Mouse (Mus musculus) heart, embryonic 15.5 days (tissue): ENCODE data around the gene Ryr2. TPM values are rescaled to one million over a fixed set of nuclear protein-coding genes. Genes with fewer than 3 reads are reported as not detected.
A peak's percentile ranks its signal among the peaks of the same experiment; 100 is the strongest.

Experiments
- ATAC-seq: fragments of 200-750 bp; cut with Nextera tagmentation; replicated peaks from 2 replicates; pipeline ENCODE4 v1.8.0; 2017; ENCODE audit warnings: low read depth, moderate TSS enrichment; ENCODE audit not compliant: insufficient number of reproducible peaks, insufficient read depth, low FRiP score
- H3K27ac ChIP-seq: fragments of 300-500 bp; sonication (generic); 2 replicates; pipeline ENCODE4 v1.5.1; 2015; ENCODE audit warnings: mild to moderate bottlenecking, inconsistent platforms
- H3K27me3 ChIP-seq: fragments of 300-500 bp; sonication (generic); 2 replicates; pipeline ENCODE4 v1.6.1; 2015; ENCODE audit warnings: inconsistent platforms
- H3K36me3 ChIP-seq: fragments of 300-500 bp; sonication (generic); 2 replicates; pipeline ENCODE4 v1.6.1; 2015; ENCODE audit warnings: mild to moderate bottlenecking, inconsistent platforms
- H3K4me1 ChIP-seq: fragments of 300-500 bp; sonication (generic); replicated peaks from 2 replicates; pipeline ENCODE4 v1.6.1; 2015; ENCODE audit warnings: inconsistent platforms
- H3K4me2 ChIP-seq: fragments of 300-500 bp; sonication (generic); 2 replicates; pipeline ENCODE4 v1.6.1; 2015; ENCODE audit warnings: inconsistent platforms, mild to moderate bottlenecking, moderate library complexity
- H3K4me3 ChIP-seq: fragments of 300-500 bp; sonication (generic); 2 replicates; pipeline ENCODE4 v1.5.1; 2015; ENCODE audit warnings: mild to moderate bottlenecking, inconsistent platforms
- H3K9ac ChIP-seq: fragments of 300-500 bp; sonication (generic); 2 replicates; pipeline ENCODE4 v1.6.1; 2015; ENCODE audit warnings: mild to moderate bottlenecking, inconsistent platforms
- H3K9me3 ChIP-seq: fragments of 300-500 bp; sonication (generic); replicated peaks from 2 replicates; pipeline ENCODE4 v1.6.1; 2016; ENCODE audit warnings: inconsistent platforms
- whole genome bisulfite sequencing: fragments of 180-500 bp; shearing (Covaris S2); methylation state at CpG from one replicate; pipeline ENCODE4 v1.1.7; 2015; ENCODE audit warnings: mixed read lengths; 5-methylcytosine and 5-hydroxymethylcytosine counted together
- polyA plus RNA-seq: library from polyadenylated mRNA; unstranded; fragments of >200 nt; fragmentation: Nextera tagmentation; extraction: Ambion mirVana; gene quantifications from 2 replicates; pipeline ENCODE4 v1.2.1, GENCODE M21; 2015

Ryr2 gene
- polyA plus RNA-seq, 1 experiment from 2014 or later = 30.0 TPM

DNA sequence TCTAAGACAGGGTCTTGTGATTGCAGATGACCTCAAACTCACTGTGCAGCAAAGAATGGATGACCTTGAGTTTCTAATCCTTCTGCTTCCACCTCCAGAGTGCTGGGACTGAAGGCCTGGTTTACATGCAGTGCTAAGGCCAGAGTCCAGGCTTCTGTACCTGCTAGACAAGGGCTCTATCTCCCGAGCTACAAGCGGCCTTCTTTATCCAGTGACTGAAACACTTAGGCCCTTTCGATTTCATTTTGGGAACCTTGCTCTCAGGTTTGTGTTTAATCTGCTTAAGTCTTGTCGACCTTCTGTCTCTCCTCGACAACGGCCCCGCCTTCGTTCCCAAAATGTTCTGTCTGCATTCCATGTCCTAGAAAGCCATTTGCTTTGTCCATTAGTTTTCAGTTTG lies 8.8 kb upstream of the Ryr2 start:
- 59% methylated on average over 8 of the region's 8 CpGs for WGBS
- no peaks in the 10 kb centered on the region for H3K9me3 ChIP-seq
- no peak overlapping the region for H3K27ac ChIP-seq
- no peaks in the 10 kb centered on the region for H3K27me3 ChIP-seq
- no peak for ATAC-seq
- no peak overlapping the region for H3K9ac ChIP-seq
- H3K36me3 ChIP-seq = no peaks in the 10 kb centered on the region
- H3K4me1 ChIP-seq = no peaks in the 10 kb centered on the region; the same call in 1 of the 2 replicates
- no peak overlapping the region for H3K4me3 ChIP-seq
- no peak overlapping the region for H3K4me2 ChIP-seq

DNA sequence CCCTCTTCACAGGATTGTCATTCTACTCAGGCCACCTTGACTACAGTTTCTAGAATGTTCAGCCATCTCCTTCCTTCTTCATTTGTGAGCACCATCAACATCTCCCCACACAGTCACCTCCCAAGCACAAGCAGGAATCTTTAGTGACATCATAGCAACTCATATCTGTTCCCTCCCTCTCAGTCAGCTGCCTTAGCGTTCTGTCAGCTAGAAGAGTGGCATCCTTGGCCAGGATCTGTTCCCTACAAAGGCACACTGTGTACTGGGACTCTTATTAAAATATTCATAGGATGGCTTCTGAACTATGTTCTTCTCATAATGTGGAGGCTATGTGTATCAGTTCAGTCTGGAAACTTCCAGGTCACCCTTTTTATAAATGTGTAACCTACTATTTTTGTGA lies 8.1 kb upstream of the Ryr2 start:
- H3K4me1 ChIP-seq = no peaks in the 10 kb centered on the region; the same call in 1 of the 2 replicates
- WGBS = 62% methylated on average over 1 of the region's 1 CpGs
- no peaks in the 10 kb centered on the region for H3K36me3 ChIP-seq
- H3K27me3 ChIP-seq = no peaks in the 10 kb centered on the region
- no peak; the same call in 1 of the 2 replicates for ATAC-seq
- H3K9ac ChIP-seq = no peak overlapping the region
- no peak overlapping the region for H3K4me2 ChIP-seq
- H3K9me3 ChIP-seq = no peaks in the 10 kb centered on the region
- no peak overlapping the region for H3K27ac ChIP-seq
- H3K4me3 ChIP-seq = no peak overlapping the region

DNA sequence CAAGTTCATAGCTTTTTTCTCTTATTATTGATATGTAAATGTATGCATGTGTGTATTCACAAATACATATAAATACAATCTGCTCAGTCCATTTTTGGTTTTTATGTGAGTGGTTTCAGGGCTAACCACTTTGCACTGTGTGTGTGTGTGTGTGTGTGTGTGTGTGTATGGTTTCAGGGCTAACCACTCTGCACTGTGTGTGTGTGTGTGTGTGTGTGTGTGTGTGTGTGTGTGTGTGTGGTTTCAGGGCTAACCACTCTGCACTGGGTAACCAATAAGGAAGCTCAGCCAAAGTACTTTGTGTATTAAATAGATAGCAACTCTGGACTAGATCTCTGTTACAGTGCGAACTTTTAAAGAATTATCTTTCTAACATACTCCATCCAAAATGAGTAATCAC lies 2.2 kb upstream of the Ryr2 start:
- Histone ChIP-seq H3K4me2 (no peak overlapping the region), H3K27me3 (peaks cover 14% of the 10 kb centered on the region), H3K9me3 (no peaks in the 10 kb centered on the region), H3K27ac (no peak overlapping the region), H3K4me3 (no peak overlapping the region), H3K4me1 (peaks cover 9% of the 10 kb centered on the region; the same call in 1 of the 2 replicates), H3K9ac (no peak overlapping the region), H3K36me3 (no peaks in the 10 kb centered on the region)
- WGBS = 88% methylated on average over 1 of the region's 1 CpGs
- no peak for ATAC-seq

DNA sequence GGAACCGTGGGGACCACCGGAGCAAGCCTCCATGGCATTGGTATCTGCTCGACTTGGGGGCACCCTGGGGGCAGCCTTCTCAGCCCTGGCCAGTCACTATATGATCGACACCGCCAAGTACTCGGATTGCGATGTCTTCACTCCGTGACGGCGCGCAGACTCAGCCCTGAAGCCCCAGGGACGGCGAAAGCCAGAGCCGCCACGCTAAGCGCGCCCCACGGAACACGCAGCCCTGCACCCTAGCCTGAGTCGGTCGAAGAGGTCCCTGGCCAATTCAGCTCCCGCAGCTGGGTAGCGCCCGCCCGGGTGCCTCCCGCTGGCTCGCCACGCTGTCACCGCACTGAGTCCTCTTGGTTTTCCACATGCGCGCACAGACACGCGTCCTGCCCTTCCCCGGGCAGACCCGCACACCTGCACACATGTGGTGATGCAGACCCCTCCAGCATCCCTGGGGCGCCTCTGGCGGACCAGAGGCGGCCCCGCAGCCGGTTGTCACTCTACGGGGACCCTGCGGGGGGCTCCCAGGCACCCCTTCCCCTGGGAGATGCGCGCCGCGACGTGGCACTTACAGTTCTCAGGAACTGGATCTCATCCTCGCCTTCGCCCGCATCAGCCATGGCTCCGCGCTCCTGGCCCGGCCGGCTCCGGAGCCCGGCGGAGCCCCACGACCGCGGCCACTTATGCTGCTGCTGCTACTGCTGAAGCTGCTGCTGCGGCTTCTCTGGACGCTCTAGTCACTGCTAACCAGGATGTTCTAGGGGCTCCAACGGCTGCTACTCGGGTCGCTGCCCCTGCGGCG lies 716 bp downstream of the Ryr2 start:
- peaks cover 14% of the 10 kb centered on the region for H3K27me3 ChIP-seq
- ATAC-seq = peak; percentile 32; the same call in 1 of the 2 replicates
- peak overlapping the region; percentile 77 for H3K4me2 ChIP-seq
- H3K27ac ChIP-seq = peak overlapping the region; percentile 90
- peak overlapping the region; percentile 86 for H3K9ac ChIP-seq
- peak overlapping the region; percentile 71 for H3K4me3 ChIP-seq
- H3K4me1 ChIP-seq = peaks cover 26% of the 10 kb centered on the region
- WGBS = under 1% methylated on average over 67 of the region's 67 CpGs
- no peaks in the 10 kb centered on the region for H3K9me3 ChIP-seq
- H3K36me3 ChIP-seq = no peaks in the 10 kb centered on the region

DNA sequence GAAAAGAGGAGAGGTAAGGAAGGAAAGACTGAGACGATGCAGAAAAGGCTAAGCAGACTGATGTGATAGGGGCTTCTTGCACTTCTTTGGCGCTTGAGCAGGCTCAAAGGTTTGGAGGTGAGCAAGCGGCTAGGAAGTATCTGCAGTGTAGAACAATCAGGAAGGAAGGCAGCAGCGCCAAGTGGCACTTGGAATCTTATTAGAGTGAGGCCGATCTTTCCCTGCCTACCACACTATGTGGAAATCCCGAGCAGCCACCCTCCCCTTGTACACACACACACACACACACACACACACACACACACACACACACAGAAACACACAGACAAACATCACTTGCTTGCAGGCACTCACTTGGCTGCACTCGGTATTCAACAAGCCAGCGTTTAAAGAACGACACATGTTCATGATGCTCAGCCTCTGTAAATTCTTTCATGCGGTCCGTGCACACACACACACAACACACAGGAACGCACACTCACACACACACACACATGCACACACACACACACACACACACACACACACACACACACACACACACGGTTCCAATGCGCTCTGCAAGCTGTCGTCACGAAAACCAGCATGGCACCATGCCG lies 1.4 kb downstream of the Ryr2 start:
- peak overlapping the region; percentile 71 for H3K4me3 ChIP-seq
- no peaks in the 10 kb centered on the region for H3K36me3 ChIP-seq
- no peak for ATAC-seq
- H3K9ac ChIP-seq = peak overlapping the region; percentile 86
- no peaks in the 10 kb centered on the region for H3K9me3 ChIP-seq
- H3K27ac ChIP-seq = peak overlapping the region; percentile 90
- peaks cover 14% of the 10 kb centered on the region for H3K27me3 ChIP-seq
- 3% methylated on average over 17 of the region's 17 CpGs for WGBS
- peak overlapping the region; percentile 77 for H3K4me2 ChIP-seq
- peaks cover 30% of the 10 kb centered on the region for H3K4me1 ChIP-seq

DNA sequence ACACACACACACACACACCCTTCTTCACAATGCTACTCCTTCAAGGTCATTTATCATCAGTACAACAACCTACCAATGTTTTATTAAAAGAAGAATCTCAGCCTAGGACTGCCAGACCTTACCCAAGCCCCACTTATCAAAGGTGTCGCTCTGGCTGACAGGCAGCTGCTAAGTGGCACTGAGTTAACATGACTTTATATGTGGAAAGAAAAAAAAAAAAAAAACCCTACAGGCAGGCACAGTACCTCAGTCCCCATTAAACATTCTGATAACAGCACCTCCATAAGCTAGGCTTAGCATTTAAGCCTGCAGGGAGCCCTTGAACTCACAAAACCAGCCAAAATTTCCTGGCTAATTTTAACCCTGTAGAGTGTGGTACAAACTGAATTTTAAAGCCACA lies 2.4 kb downstream of the Ryr2 start:
- H3K36me3 ChIP-seq = no peaks in the 10 kb centered on the region
- ATAC-seq = peak; percentile 76
- peak overlapping the region; percentile 90 for H3K27ac ChIP-seq
- peak overlapping the region; percentile 77 for H3K4me2 ChIP-seq
- H3K4me3 ChIP-seq = peak overlapping the region; percentile 71
- H3K9me3 ChIP-seq = no peaks in the 10 kb centered on the region
- 23% methylated on average over 1 of the region's 1 CpGs for WGBS
- H3K9ac ChIP-seq = peak overlapping the region; percentile 86; the same call in 1 of the 2 replicates
- H3K27me3 ChIP-seq = peaks cover 14% of the 10 kb centered on the region
- H3K4me1 ChIP-seq = peaks cover 39% of the 10 kb centered on the region

DNA sequence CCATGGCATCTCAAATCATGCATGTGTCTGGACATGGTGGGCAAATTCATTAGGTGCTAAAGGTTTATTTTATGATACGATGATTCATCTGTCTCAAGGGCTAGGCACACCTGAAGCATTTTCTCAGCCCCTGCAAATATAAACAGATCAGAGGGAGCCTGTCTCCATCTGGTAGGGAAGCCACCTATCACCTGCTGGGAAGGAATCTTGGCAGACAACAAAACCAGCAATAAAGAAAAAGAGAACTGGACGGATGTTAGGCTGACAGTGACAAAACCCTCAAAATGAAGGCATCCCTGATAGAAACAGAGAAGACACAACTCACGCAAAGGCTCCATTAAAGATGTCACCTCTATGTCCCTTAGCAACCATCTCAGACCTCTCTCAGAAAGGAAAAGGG lies 3.7 kb downstream of the Ryr2 start:
- Histone ChIP-seq H3K9me3 (no peaks in the 10 kb centered on the region), H3K9ac (peak overlapping the region; percentile 18; the same call in 1 of the 2 replicates), H3K4me2 (peak overlapping the region; percentile 59), H3K27me3 (peaks cover 14% of the 10 kb centered on the region), H3K4me3 (peak overlapping the region; percentile 71), H3K4me1 (peaks cover 52% of the 10 kb centered on the region), H3K27ac (peak overlapping the region; percentile 46; the same call in 1 of the 2 replicates), H3K36me3 (no peaks in the 10 kb centered on the region)
- 44% methylated on average over 3 of the region's 3 CpGs for WGBS
- ATAC-seq = no peak

DNA sequence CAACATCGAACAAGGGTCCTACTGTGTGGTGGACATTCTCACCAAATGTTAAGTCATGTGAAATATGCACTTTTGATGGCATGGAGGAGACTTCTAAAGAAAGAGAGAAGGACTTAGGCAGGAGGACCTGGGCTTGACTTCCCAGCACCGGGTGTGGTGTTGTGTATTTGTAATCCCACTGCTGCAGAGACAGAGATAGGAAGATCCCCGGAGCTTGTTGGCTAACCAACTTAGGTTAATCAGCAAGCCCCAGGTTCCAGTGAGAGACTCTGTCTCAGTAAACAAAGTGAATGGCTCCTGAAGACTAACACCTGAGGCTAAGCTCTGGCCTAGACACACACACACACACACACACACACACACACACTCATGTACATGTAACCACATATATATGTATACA lies 7.3 kb downstream of the Ryr2 start:
- WGBS = 53% methylated on average over 3 of the region's 3 CpGs

DNA sequence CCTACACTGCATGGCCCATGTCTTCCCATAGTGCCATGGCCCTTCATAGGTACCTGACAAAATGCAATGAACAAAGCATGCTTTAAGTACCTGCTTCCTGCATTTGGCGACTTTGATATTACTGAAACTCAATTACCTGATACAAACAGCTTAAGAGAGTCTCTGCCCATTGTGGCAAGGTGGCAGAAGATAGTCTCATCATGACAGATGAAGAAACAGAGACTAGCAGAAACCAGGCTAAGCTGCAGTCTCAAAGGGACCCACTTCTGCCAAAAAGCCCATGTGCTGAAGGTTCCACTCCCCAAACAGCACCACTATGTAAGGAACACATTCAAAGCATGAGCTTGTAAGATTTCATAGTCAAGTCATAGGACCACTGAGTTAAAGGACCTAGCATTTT lies 7.8 kb downstream of the Ryr2 start:
- H3K27me3 ChIP-seq = no peaks in the 10 kb centered on the region
- peak overlapping the region; percentile 38; the same call in 1 of the 2 replicates for H3K27ac ChIP-seq
- peaks cover 75% of the 10 kb centered on the region for H3K4me1 ChIP-seq
- H3K36me3 ChIP-seq = no peaks in the 10 kb centered on the region
- 76% methylated on average over 1 of the region's 1 CpGs for WGBS
- no peak overlapping the region for H3K9ac ChIP-seq
- H3K9me3 ChIP-seq = no peaks in the 10 kb centered on the region
- H3K4me2 ChIP-seq = peak overlapping the region; percentile 17
- H3K4me3 ChIP-seq = no peak overlapping the region
- ATAC-seq = no peak

More for the DNA sequence above, 7.3 kb downstream of the Ryr2 start:
- Histone ChIP-seq H3K9ac (no peak overlapping the region), H3K4me2 (peak overlapping the region; percentile 59), H3K36me3 (no peaks in the 10 kb centered on the region), H3K27ac (no peak overlapping the region), H3K9me3 (no peaks in the 10 kb centered on the region), H3K4me3 (no peak overlapping the region), H3K27me3 (no peaks in the 10 kb centered on the region), H3K4me1 (peaks cover 70% of the 10 kb centered on the region)
- no peak for ATAC-seq

DNA sequence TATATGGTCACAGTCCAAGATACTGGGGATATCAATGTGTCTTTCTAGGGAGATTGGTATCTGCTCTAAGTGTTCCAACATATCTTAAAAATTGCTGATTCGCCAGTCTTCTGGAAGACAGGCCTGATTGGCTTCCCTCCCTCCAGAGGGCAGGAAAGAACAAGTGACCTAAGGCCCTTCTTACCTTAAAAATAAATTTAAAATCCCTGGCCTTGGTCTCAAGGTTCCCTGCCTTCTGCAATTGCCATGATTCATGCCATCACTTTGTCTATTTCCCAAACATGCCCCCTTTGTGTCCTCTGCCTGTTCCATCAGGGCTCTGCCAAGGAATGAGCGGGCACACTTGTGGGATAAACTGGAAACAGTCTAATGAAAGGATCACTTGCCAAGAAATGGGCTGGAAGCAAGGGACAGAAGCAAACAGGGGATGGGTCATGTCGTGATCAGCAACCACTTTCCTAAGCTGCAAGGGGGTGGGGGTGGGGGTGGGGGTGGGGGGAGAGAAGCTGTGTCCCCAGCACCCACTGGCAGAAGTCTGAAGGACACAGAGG lies 10.3 kb downstream of the Ryr2 start:
- Histone ChIP-seq H3K36me3 (no peaks in the 10 kb centered on the region), H3K4me1 (peaks cover 87% of the 10 kb centered on the region), H3K4me2 (no peak overlapping the region), H3K27ac (no peak overlapping the region; the same call in 1 of the 2 replicates), H3K9ac (no peak overlapping the region), H3K4me3 (no peak overlapping the region), H3K27me3 (no peaks in the 10 kb centered on the region), H3K9me3 (no peaks in the 10 kb centered on the region)
- WGBS = 65% methylated on average over 3 of the region's 3 CpGs
- no peak for ATAC-seq

DNA sequence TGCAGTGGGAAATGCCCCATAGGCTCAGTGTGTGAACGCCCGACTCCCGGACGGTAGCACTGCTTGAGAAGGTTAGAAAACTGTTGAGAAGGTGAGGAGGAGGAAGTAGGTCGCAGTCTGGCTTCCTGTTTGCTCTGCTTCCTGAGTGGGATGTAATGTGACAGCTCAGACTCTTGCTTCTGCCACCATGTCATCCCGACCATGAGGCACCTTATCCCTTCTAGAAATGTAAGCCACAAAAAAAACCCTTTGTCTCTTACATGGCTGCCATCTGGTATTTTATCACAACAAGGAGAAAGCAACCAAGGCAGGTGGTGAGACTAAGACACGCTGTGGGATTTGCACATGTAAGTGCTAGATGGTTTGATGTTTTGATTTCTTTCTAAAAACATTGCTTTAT lies 12.2 kb downstream of the Ryr2 start:
- Histone ChIP-seq H3K9ac (no peak overlapping the region), H3K36me3 (no peaks in the 10 kb centered on the region), H3K4me3 (no peak overlapping the region), H3K4me2 (no peak overlapping the region), H3K4me1 (peaks cover 86% of the 10 kb centered on the region), H3K27me3 (no peaks in the 10 kb centered on the region), H3K9me3 (no peaks in the 10 kb centered on the region), H3K27ac (0 out of 2 replicates have a peak overlapping the region, but pooled peaks have one; percentile 11)
- 67% methylated on average over 7 of the region's 7 CpGs for WGBS
- ATAC-seq = no peak
